Mouse (Mus musculus): ENCODE measurements around the gene Grin3b. TPM values are rescaled to one million over a fixed set of nuclear protein-coding genes. Genes with fewer than 3 reads are reported as not detected.
"Not testable (repeated sequence)": the region's sequence is repeated elsewhere in the genome, so short reads cannot be mapped to it uniquely, and the experiment has no call there.

The Grin3b gene
- total RNA-seq, 4 experiments from 2014 or later, result 0.19 to 0.20 TPM; not detected in 2

GRCm38 (mm10) chr10:79934794-79935569 is 35.5 kb upstream of the Grin3b start:
- no peak for DNase-seq (ENCODE audit: low spot score in 2 of 2)

- no peak for DNase-seq (ENCODE audit: low spot score in 2 of 2)
Observed at GRCm38 (mm10) chr10:79936284-79936910, 34.1 kb upstream of the Grin3b start.

- no peak for DNase-seq (ENCODE audit: low spot score in 2 of 2)
Observed at GRCm38 (mm10) chr10:79936911-79937441, 33.5 kb upstream of the Grin3b start.

- DNase-seq (ENCODE audit: low spot score in 2 of 2), result no peak
Observed at GRCm38 (mm10) chr10:79937775-79938526, 32.6 kb upstream of the Grin3b start.

- DNase-seq (ENCODE audit: low spot score in 2 of 2), result no peak
Observed at GRCm38 (mm10) chr10:79940749-79941148, 29.8 kb upstream of the Grin3b start.

- no peak for DNase-seq (ENCODE audit: low spot score in 2 of 2)
Observed at GRCm38 (mm10) chr10:79942988-79943387, 27.5 kb upstream of the Grin3b start.

GRCm38 (mm10) chr10:79943471-79943901 is 27.0 kb upstream of the Grin3b start:
- DNase-seq (ENCODE audit: low spot score in 2 of 2), result no peak

GRCm38 (mm10) chr10:79945507-79946234 is 24.8 kb upstream of the Grin3b start:
- DNase-seq (ENCODE audit: low spot score in 2 of 2), result no peak

GRCm38 (mm10) chr10:79946752-79947322 is 23.7 kb upstream of the Grin3b start:
- no peak for DNase-seq (ENCODE audit: low spot score in 2 of 2)

- DNase-seq (ENCODE audit: low spot score in 2 of 2), result no peak
Observed at GRCm38 (mm10) chr10:79947502-79947901, 23.0 kb upstream of the Grin3b start.

GRCm38 (mm10) chr10:79949873-79950272 is 20.6 kb upstream of the Grin3b start:
- DNase-seq (ENCODE audit: low spot score in 2 of 2), result no peak

GRCm38 (mm10) chr10:79950661-79951060 is 19.9 kb upstream of the Grin3b start:
- DNase-seq (ENCODE audit: low spot score in 2 of 2), result no peak

GRCm38 (mm10) chr10:79953946-79954345 is 16.6 kb upstream of the Grin3b start:
- DNase-seq (ENCODE audit: low spot score in 2 of 2), result peak in 1 of 2 experiments; percentile 37

- no peak for DNase-seq (ENCODE audit: low spot score in 2 of 2)
Observed at GRCm38 (mm10) chr10:79955691-79956090, 14.8 kb upstream of the Grin3b start.

- DNase-seq (ENCODE audit: low spot score in 2 of 2), result no peak
Observed at GRCm38 (mm10) chr10:79956643-79957154, 13.8 kb upstream of the Grin3b start.

- DNase-seq (ENCODE audit: low spot score in 2 of 2), result peak; percentile 56 to 71
Observed at GRCm38 (mm10) chr10:79958140-79958816, 12.2 kb upstream of the Grin3b start.

- DNase-seq (ENCODE audit: low spot score in 2 of 2), result not testable (repeated sequence)
Observed at GRCm38 (mm10) chr10:79959412-79959811, 11.1 kb upstream of the Grin3b start.

GRCm38 (mm10) chr10:79959847-79960601 is 10.5 kb upstream of the Grin3b start, which contains the start of gene Wdr18:
Gene Wdr18, plus strand, starts transcription at chr10:79960152.
- peak; percentile 99 to 100 for DNase-seq (ENCODE audit: low spot score in 2 of 2)

GRCm38 (mm10) chr10:79960671-79961294 is 9.7 kb upstream of the Grin3b start:
- no peak for DNase-seq (ENCODE audit: low spot score in 2 of 2)
